Mouse (Mus musculus) thymus, adult 18-20 months (tissue): ENCODE measurements around the gene Dguok.
A peak's percentile ranks its signal among the peaks of the same experiment; 100 is the strongest.

Experiments used
- DNase-seq, 2 experiments: peaks; one replicate each; pipeline ENCODE4 v3.0.0; 2022; ENCODE audit warnings: mixed read lengths in 2 of 2

Dguok gene

DNA sequence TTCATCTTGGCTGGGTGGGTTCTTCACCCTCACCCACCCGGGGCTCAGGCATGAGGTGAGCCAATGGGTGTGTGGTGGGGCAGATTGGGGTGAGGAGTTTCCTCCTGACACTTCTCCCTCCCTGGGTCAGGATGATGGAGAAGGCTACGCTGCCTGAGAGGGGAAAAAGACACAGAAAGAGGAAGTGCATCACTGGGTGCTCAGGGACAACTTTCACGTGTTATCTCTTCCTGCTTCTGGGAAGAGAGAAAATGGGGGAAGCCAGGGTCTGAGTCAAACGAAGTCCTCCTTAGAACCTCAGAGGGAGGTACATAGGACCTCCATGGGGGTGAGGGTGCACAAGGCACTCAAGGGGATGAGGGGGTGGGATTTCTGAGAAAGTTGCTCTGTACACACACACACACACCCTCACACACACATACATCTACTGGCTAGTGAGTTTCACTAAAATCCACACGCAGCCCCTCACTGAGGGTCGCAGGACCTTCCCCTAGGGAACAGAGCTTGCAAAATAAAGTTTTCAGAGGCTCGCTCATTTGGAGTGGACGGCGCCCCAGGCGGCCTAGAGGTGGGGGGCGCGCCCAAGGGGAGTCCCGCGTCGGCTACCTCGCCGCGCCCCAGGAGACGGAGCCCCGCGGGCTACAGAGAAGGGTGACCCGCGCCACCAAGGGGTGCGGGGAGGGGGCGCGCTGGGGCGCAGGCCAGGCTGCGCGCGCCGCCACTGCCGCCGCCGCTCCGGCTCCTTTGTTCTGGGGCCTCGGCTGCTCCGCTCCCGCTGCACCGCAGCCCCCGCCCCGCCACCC is 51.2 kb downstream of the Dguok start:
- peak; percentile 46 to 50 for DNase-seq

DNA sequence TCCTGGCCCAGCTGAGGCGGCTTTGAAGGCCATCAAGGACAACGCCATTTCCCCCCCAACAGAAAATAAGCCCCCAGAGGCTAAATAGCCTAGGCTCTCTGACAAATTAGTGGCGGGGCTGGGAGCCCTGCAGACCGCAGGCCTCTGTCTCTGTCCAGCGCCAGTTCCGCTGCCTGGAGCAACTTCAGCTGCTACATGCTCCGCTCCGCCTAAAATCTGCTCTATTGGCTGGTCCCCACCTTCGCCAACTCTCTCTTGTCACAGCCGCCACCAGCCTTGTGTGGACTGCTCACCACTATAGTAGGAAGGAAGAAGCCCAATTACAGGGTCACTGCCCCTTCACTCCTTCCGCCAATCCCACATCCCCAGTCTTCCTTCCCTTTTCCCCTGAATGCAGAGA is 53.1 kb downstream of the Dguok start:
- DNase-seq = peak in 1 of 2 experiments; percentile 11

DNA sequence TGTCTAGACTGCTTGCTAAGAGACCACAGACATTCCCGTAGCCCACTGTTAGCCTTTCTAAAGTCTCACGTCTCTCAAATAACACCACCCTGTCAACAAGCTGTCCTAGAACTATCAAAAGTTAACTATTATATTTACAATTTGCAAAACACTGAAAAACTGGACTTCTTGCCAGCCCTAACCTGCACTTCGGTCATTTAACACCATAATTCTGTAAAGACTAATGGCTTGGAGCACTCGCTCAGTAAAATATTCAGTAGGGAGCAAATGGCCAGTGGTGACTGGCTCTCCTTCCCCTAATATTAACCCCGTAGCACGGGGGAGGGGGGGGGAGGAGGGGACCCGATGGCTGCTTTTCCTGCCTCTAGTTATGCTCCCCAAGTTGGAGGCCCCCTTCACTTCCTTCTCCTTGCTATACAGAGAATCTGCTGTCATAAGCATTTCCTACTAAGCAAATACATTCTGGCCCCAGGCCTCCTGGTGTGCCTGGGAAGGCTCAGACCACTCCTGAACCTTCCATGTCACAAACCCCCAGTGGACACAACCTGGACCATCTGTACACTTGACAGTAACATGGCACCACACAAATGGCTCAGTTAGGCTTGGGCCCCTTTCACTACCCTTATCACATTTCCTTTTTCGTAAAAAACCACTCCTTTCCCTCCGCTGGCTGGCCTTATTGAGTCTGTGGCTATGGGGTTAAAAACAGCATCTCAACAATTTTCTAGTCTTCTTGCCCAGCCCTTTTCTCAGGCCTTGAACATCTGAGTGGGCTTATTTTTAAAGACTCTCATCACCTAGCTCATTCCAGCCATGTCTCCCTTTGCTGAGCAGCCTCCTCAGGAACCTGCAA is 56.1 kb downstream of the Dguok start:
- DNase-seq = no peak

DNA sequence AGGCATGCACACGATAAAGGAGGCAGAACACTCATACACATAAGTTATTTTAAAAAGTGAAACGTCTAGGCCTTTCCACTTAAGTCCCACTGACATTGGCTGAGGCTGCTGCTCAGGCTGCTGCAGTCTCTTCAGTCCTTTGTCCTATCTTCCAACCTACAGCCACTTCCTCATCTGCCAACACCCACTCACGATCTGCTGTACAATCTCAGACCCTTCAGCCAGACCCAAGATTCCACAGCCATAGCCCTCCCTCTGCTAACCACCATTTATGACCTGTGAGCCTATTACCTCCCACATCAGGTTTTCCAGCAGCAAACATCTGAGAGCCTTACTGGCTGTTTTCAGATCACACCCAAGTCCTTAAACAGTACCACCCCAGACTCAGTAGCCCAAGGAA is 57.3 kb downstream of the Dguok start:
- DNase-seq = no peak

DNA sequence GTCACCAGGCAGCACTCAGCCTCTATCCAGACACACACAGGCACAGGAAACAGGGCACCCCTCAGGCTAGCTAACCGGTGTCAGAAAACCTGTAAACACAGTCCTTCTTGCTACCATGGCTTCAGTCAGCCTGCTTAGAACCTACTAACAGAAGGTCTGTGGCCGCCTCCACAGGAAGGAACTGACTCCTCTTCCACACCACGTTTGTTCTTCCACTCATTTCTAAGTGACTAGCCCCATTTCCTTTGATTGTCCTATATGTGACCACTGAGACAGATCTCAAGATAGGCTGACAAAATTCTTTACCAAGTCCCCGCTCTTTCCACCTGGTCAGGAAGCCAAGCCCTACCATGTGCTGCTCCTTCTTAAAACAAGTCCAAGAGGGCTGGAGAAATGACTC is 57.9 kb downstream of the Dguok start:
- no peak for DNase-seq

DNA sequence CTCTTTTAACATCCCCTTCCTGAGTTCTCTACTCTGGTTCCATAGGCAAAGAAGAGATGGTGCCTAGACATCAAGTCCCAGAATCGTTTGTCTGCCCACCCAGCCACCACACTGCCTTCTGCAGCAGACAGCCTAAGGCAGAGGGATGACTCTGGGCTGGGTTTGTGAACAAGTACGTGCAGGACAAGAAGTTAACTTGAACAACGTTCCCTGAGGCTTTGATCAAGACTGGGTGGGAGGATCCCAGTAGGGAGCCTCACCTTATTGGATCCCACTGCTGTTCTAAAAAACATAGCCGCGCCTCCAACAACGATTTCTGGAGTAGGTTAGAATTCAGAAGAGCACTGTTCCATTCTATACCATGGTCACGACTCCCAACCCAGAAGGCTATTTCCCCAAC is 59.7 kb downstream of the Dguok start:
- no peak for DNase-seq

DNA sequence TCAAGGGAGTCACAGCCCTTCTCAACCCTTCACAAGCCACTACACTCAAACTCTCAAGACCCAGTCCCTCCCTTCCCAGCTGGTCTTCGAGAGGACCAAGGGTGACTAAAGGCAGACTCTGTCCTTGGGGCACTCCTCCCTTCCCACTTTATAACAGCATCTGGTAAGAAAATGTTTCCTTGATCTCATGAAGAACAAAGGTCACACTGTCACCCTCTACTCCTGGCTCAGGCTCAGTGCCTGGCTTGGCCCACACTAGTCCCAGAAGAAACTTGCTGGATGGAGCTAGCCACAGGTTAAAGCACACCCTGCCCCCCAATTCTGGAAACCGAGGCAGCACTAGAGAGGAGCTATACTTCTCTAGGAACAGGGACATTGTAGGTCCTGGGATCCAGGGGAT is 61.0 kb downstream of the Dguok start:
- no peak for DNase-seq

DNA sequence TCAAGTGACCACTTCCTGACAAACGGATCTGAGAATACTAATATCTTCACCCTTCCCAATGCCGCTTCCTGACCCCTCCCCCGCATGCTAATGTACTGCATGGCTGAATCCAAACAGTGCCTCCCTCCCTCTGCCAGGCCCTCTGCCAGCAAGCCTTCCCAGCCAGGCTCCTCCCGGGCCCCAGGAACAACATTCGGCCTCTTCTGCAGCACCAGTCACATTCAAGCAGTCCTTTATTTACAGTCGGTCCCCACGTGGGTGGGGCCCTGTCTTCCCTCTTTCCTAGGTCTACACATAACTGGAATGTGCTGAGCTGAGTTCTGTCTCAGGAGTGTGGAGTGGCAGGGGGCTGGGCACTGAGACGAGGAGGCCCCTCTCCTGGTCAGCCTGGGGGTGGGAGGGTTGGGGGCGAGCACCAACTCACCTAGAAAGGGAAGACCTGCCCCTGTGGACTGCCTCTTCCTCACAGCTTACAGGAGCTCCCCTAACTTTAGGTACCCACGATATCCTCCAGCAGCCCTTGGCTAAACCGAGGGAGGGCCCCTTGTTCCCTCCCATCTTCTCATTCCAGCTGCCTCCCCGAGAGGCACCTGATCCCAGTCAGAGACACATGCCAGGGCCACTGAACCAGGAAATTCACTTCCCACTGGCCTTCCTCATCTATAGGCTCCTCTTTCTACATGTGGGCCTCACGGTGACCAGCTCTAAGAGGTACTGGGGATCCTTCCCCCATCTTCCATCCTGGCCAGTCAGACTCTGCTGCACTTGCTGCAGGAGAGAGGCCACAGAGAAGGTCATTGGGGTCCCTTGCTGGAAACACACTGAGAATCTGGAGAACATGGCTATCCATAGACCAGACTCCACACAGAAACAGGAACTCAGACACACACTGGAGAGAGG is 63.1 kb downstream of the Dguok start:
- DNase-seq = no peak

DNA sequence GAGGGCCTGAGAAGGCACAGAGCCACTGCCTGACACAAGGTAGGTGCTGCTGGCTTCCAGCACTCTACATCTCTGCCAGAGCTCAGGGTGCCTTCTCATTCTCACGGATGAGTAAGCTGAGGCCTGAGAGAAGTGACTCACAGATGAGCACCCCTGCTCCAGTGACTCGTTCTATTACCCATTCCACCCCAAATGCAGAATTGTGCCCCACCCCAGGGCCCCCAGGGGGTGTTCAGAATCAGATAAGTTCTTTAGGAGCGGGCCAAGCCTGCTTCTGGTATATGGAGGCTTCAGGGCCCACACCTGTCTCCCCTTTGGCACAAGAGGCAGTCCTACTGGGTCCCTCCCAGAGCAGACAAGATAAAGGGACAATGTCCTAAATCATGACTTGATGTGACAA is 64.1 kb downstream of the Dguok start:
- DNase-seq = no peak

DNA sequence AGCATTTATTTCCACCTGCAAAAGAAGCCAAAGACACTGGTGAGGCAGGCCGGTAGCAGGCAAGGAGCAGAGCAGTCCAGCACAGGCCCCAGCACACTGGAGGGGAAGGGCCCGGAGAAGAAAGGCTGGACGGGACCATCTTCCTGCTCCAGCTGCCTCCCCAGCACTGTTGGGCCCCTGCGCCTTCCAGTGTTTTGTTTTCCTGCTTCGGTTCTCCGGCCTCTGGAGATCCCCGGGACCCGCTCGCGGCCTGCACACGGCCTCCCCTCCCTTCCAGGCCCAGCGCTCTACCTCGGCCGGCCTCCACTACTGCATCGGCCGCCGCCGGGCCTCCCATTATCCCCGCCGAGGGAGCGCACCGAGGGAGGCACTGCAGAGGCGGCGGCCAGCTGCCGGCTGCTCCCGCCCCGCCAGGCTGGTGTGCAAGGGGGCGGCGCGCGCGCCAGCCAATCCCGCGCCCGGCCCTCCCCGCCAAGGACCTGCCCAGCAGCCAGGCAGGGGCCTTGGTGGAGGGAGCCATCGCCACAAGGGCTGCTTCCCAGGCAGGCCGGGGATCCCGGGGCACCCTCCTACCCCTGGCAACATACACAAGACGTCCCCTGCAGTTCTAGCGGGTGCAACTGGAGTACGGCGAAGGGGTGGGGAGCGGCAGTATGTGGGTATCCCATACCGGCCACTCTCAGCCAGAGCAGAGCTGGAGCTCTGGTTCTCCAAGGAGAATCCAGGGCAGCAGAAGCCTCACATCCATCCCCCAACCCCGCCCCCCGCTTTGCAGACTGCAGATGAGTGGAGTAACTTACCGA is 65.3 kb downstream of the Dguok start:
- peak; percentile 70 to 77 for DNase-seq

DNA sequence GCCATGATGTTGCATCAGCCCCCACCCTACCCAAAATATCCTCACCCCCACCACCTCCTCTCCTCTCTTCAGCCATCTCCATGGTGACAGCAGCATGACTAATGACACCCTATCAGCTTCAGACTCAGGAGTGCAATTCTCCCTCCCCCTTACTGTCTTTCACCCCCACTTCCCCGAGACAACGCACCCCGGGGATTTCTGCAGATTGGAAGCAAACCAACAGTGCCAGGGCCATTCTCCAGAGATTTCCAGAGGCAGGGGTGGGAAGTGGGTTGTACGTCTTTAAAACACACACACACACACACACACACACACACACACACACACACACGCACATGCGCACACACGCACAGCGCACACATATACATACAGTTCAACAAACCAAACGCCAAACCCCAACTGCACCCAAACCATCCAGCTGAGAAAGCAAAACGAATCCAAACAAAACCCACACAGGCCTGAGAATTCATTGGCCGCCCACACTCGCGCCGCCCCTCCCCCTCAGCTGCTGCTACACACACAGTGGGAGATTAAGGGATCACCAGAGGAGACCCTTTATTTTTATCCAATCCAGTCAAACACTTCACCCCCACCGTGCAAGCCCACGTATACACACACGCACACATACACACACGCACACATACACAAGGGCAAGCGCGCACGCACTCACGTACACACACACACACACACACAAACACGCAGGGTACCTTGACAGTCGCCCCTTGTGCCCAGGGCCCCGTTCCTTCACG is 66.1 kb downstream of the Dguok start:
- no peak for DNase-seq

DNA sequence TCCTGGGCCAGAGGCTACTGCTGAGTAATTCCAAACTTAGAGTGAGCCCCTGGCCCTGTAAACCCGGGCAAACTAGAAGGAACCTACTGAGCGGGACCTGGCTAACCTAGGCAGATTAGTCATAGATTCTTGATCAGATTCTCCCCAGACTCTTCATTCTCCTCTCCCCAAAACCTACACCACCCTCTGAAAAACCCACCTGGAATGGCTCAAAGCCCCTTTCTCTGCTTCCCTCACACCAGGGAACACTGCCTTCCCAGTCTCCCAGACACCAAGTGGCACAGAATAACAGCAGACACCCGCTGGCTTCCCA is 66.6 kb downstream of the Dguok start:
- no peak for DNase-seq

DNA sequence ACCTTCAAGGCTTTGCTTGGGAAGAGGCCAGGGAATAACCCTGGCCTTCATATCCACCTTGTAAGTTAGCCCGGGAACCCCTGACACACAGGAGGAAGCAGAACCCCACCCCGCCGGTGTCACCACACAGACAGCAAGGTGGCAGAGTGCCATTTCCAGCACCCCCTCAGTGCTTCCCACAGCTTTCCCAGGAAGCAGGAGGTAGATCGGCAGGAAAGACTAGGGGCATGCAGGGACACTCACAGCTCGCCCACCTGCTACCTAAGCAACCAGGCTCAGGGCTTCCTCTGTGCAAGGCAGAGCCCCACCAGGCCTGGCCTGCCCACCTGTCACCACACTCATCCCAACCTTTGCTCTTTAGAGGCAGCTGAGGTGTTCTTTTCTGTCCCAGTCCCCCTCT is 67.0 kb downstream of the Dguok start:
- DNase-seq = no peak

DNA sequence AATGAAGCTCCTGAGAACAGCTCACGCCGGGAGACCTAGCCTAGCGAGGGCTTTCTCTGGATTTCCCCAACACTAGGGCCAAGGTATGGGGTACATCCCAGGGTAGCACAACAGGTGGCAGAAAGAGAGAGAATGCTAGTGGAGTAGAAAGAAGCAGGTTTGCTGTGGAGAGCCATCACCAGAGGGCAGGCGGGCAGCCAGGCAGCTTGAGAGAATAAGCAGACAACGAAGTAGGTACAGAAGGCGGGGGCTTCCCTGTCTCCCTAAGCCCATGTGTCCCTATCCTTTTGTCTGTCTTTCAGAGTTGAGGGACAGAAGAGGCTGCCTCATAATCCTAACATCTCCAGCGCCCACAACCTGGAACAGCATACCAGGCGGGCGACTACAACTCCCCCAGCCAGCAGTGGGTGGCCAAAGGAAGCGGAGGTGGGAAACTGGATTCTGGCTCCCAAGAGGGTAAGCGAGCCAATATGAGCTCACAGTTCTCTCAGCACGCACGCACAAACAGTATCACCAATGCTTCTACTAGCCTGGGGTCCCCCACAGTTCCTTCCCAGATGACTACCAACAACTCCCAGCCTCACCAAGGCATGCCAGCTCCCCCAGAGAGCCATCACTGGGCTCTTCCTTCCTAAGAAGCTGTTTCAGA is 67.5 kb downstream of the Dguok start:
- DNase-seq = no peak

DNA sequence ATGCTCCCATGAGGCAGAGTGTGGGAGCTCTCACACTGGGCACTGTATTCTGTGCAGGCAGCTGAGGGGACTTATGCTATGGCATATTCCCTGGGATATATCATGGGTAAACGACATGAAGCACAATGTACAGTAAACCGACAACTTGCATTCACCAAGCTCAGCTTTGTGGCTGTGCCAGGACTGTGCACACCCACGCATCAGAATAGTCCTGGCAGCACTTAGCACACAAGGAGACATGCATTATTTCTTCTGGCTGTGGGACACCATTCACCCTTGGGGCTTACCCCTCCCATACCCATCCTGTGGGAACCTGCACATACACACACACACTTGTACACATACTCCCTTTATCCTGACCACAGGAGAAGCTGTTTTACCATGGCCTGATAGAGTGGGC is 68.2 kb downstream of the Dguok start:
- no peak for DNase-seq

DNA sequence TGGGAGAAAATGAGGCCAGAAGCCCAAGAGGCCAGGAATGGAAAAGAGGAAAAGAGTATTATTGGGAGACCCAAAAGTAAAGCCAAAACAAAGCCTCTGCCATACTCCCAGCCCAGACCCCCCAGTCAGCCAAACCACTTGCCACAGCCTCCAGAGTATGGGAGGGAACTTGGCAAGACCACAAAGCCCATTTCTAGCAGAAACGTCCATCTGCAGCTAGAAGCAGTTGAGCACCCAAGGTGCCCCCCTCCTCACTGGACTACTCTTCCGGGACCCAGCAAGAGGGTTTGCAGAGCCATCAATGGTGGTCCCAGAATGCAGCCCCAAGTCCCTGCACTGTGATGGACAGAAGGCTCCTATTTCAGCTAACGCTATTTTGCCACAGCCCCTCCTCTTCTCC is 69.0 kb downstream of the Dguok start:
- DNase-seq = no peak

DNA sequence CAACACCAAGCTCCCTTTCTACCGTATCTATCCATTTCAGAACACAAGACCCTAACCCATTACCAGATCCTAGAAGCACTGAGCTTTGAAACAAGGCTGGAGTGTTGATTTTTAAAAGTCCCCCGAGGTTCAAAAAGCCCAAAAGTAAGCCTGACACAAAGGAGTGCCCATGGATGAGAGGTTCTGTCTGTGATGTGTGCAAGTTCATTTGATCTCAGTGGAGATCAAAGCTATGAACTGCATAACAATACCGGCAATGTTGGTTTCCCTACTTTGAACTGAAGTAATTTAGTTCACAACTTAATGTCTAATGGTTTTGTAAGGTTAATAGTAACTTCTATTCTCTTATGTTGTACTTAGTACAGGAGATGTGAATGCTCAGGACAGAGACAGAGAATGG is 69.5 kb downstream of the Dguok start:
- DNase-seq = no peak

DNA sequence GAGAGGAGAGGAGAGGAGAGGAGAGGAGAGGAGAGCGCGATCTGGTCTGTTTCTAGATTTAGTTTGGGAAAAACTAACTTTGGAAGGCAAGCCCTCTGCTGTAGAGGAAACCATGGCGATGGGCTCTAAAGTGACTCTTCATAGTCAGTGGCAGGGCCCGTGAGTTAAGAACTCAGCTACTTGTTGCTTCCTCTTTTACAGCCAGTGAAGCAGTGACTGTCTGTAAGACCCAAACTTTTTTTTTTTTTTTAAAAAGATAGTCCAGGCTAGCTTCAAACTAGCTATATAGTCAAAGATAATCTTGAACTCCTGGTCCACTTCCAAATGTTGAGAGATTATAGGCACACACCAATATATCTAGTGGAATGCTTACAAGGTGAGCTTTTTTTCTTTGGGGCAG is 70.2 kb downstream of the Dguok start:
- no peak for DNase-seq

DNA sequence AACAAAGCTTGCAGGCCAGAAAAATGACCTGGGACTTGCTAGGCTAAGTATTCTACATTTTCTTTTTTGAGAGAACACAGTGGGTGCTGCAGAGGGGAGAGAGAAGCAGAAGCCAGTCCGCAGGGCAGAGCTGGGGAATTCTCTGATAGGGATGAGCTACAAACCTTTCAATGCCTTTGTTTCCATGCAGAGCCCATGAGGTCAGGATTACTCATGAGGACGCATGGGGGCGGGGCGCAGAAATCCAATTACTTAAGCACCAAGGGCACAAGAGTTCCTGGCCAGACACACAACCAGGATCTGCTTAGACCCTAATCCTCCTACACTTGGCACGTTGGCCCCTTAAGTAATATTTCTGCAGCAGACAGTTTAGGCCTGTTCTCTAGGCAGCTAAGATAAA is 71.6 kb downstream of the Dguok start:
- no peak for DNase-seq

DNA sequence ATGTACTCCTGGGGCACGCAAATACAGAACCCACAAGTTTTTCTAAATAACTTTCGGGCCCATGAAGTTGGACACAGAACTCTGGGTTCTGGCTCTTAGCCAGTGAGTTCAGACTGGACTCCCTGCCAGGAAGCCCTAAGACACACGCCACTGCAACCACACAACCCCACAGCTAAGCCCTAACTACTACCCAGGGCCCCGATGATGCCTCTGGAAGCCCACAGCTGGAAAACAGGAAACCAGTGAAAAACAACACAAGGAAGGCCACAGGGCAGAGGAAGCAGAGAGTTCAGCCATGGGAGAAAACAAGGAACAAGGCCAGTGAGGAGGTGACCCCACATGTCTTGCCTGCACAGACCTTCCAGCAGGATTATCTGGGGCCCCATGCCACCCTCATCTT is 73.2 kb downstream of the Dguok start:
- no peak for DNase-seq

DNA sequence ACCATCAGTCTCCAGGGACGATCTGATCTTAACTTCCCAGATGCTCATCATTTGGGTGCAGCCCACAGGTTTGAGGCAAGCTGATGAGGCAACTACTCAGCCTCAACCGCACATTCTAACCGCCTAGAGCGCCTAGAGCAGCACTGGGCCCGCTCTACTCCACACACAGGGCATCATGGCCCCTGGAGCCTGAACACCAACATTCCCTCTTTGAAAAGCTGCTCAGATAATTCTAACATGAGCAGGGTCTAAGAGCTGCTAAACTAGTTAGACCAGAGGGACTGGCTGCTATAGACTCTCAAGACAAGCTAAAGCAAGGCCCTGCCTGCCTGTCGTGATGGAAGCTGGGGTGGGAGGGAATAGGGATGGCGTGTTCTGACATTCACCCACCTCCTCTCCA is 73.8 kb downstream of the Dguok start:
- no peak for DNase-seq
